Mouse (Mus musculus) erythroblast, embryonic 14.5 days (primary cell): Measurements from ENCODE around the gene Catip.

Experiments
- GATA1 ChIP-seq: IDR thresholded peaks from 2 replicates; pipeline ENCODE4 v1.6.1; 2012; ENCODE audit warnings: low read length, inconsistent platforms, mixed read lengths
- TAL1 ChIP-seq: IDR thresholded peaks from 3 replicates; pipeline ENCODE4 v1.6.1; 2012; ENCODE audit warnings: low read length, inconsistent platforms, mixed read lengths

GRCm38 (mm10) chr1:74400531-74400930, 38.6 kb downstream of the Catip start:
- no peak for TF ChIP-seq GATA1
- no peak for TF ChIP-seq TAL1
